In the genomic region with DNA sequence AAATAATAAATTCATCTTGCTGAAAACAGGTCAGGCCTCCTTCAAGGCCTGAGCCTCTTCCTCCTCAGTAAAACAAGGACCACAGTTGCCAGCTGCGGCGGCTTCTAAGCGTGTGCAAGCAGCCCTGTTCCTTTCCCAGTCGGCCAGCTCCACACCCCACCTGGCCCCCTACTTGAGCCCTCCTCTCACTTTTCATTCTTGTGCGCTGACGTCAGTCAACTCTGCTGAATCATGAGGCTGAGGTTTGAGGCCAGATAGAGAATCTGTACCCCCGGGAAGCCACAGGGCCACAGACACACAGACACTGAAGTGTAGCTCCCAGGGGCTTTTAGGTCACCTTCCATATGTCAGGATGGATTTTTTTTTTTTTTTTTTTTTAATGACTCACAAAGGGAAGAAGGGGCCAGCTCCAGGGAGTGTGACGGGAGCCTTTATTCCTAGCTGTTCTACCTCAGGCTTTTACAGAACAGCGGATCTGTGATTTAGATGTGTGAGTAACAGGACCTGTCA, we compare ENCODE assay signal across 11 mouse cellular contexts. TPM values are rescaled to one million over a fixed set of nuclear protein-coding genes. Genes with fewer than 3 reads are reported as not detected.
DNase-seq lines count a peak whose midpoint lies in the region; ATAC-seq lines count a peak whose summit lies in the region.
"Had no signal": no experiment of that assay in that cellular context is flagged by ENCODE, and none has a peak within 500 bp of the region (broad histone marks: within the 10 kb centered on the region; RNA-seq: fewer than 3 reads in every experiment).

No protein-coding gene starts in this region.

- DNase-seq in adrenal gland, adult (ENCODE audit: inconsistent age in 2 of 2, low spot score in 1 of 2): peak; percentile 63 to 77
- DNase-seq in adrenal gland, adult 8-10 months: no peak
- DNase-seq in kidney, postnatal 10 days: no peak
- DNase-seq in embryonic facial prominence, embryonic 10.5 days (ENCODE audit: low spot score): peak; percentile 55
- DNase-seq in frontal cortex, postnatal 10 days (ENCODE audit: low spot score in 2 of 2): no peak
- no peak for DNase-seq in spleen, adult 12 weeks (ENCODE audit: low spot score)
- DNase-seq: forebrain, postnatal 0 days had no signal

- 40% methylated on average over 9 of the region's 9 CpGs for WGBS in kidney, embryonic 16.5 days
- WGBS in embryonic facial prominence, embryonic 10.5 days: 37% methylated on average over 9 of the region's 9 CpGs
- 45% methylated on average over 9 of the region's 9 CpGs for WGBS in neural tube, embryonic 14.5 days

- ATAC-seq in kidney, embryonic 16.5 days (ENCODE audit: low FRiP score, low TSS enrichment): no peak
- no peak for ATAC-seq in neural tube, embryonic 14.5 days (ENCODE audit: low read depth)
- ATAC-seq: forebrain, postnatal 0 days had no signal

- H3K9ac ChIP-seq in kidney, embryonic 16.5 days (replicated peaks; ENCODE audit: low read length): peak overlapping the region; percentile 42; the same call in 1 of the 2 replicates
- no peak overlapping the region; the same call in 1 of the 2 replicates for H3K9ac ChIP-seq in neural tube, embryonic 14.5 days (replicated peaks; ENCODE audit: low read depth, low read length)
- H3K9ac ChIP-seq: forebrain, postnatal 0 days had no signal

- H3K4me2 ChIP-seq in kidney, embryonic 16.5 days (replicated peaks; ENCODE audit: low read depth, low read length): no peak overlapping the region
- 0 out of 2 replicates have a peak overlapping the region, but pooled peaks have one; percentile 6 for H3K4me2 ChIP-seq in neural tube, embryonic 14.5 days (ENCODE audit: low read depth, low read length)

- H3K36me3 ChIP-seq in kidney, embryonic 16.5 days (ENCODE audit: insufficient read depth, low read length): no peaks in the 10 kb centered on the region
- H3K36me3 ChIP-seq in embryonic facial prominence, embryonic 10.5 days (replicated peaks): no peaks in the 10 kb centered on the region
- no peaks in the 10 kb centered on the region for H3K36me3 ChIP-seq in neural tube, embryonic 14.5 days (ENCODE audit: control insufficient read depth, insufficient read depth, low read length)

- no peaks in the 10 kb centered on the region for H3K9me3 ChIP-seq in kidney, embryonic 16.5 days (ENCODE audit: low read length)
- H3K9me3 ChIP-seq in embryonic facial prominence, embryonic 10.5 days: no peaks in the 10 kb centered on the region
- H3K9me3 ChIP-seq in neural tube, embryonic 14.5 days (ENCODE audit: control insufficient read depth, low read length): no peaks in the 10 kb centered on the region

- peaks cover 40% of the 10 kb centered on the region for H3K4me1 ChIP-seq in kidney, embryonic 16.5 days (ENCODE audit: insufficient read depth, low read length)
- H3K4me1 ChIP-seq in embryonic facial prominence, embryonic 10.5 days: peaks cover 62% of the 10 kb centered on the region
- peaks cover 6% of the 10 kb centered on the region for H3K4me1 ChIP-seq in neural tube, embryonic 14.5 days (ENCODE audit: control insufficient read depth, insufficient read depth, low read length)

- no peak overlapping the region for H3K4me3 ChIP-seq in kidney, embryonic 16.5 days (ENCODE audit: low read length)
- no peak overlapping the region for H3K4me3 ChIP-seq in embryonic facial prominence, embryonic 10.5 days
- no peak overlapping the region for H3K4me3 ChIP-seq in neural tube, embryonic 14.5 days (ENCODE audit: low read depth, low read length)

- no peaks in the 10 kb centered on the region for H3K27me3 ChIP-seq in kidney, embryonic 16.5 days (ENCODE audit: insufficient read depth, low read length)
- peaks cover 27% of the 10 kb centered on the region for H3K27me3 ChIP-seq in embryonic facial prominence, embryonic 10.5 days (replicated peaks; ENCODE audit: low read depth, poor library complexity, severe bottlenecking)
- 0 out of 2 replicates have a peak, but pooled peaks cover 3% of the 10 kb centered on the region for H3K27me3 ChIP-seq in neural tube, embryonic 14.5 days (ENCODE audit: control insufficient read depth, insufficient read depth, low read length)

- peak overlapping the region; percentile 29; the same call in 1 of the 2 replicates for H3K27ac ChIP-seq in kidney, embryonic 16.5 days (ENCODE audit: low read length)
- H3K27ac ChIP-seq in embryonic facial prominence, embryonic 10.5 days (replicated peaks): 0 out of 2 replicates have a peak overlapping the region, but pooled peaks have one; percentile 62
- no peak overlapping the region for H3K27ac ChIP-seq in neural tube, embryonic 14.5 days (ENCODE audit: low read depth, low read length)

RNA-seq across cellular contexts. Expression of gene Socs1, which starts 3.4 kb away (rescaled TPM):
- 10 to 100 TPM in 1 of 4 experiments, 1 to 10 TPM in 3; 2.9 to 14.3 (median 4.2) TPM for total RNA-seq in adrenal gland, adult 8-10 months (2022)
- polyA plus RNA-seq in kidney, embryonic 16.5 days (2015; fragmentation: Nextera tagmentation; extraction: Ambion mirVana): 5.8 and 7.3 TPM in 2 replicates
- 3.7 and 4.2 TPM in 2 replicates for polyA plus RNA-seq in embryonic facial prominence, embryonic 10.5 days (2016; fragmentation: Nextera tagmentation; extraction: Ambion mirVana)
- 4.3 and 4.5 TPM in 2 replicates for polyA plus RNA-seq in neural tube, embryonic 14.5 days (2014; fragmentation: Nextera tagmentation; extraction: Ambion mirVana)

RNA-seq across cellular contexts. Expression of gene Tnp2, which starts 6.5 kb away (rescaled TPM):
- not detected for total RNA-seq in adrenal gland, adult 8-10 months (2022)
- not detected in 2 replicates for polyA plus RNA-seq in kidney, embryonic 16.5 days (2015; fragmentation: Nextera tagmentation; extraction: Ambion mirVana)
- polyA plus RNA-seq in embryonic facial prominence, embryonic 10.5 days (2016; fragmentation: Nextera tagmentation; extraction: Ambion mirVana): not detected in 2 replicates
- polyA plus RNA-seq in neural tube, embryonic 14.5 days (2014; fragmentation: Nextera tagmentation; extraction: Ambion mirVana): not detected in 2 replicates
- total RNA-seq: forebrain, postnatal 0 days; liver, adult 2 months had no signal
- polyA plus RNA-seq: forebrain, postnatal 0 days; liver, adult 2 months had no signal

RNA-seq across cellular contexts. Expression of gene Prm3, which starts 8.8 kb away (rescaled TPM):
- not detected for total RNA-seq in adrenal gland, adult 8-10 months (2022)
- not detected in 2 replicates for polyA plus RNA-seq in kidney, embryonic 16.5 days (2015; fragmentation: Nextera tagmentation; extraction: Ambion mirVana)
- not detected in 2 replicates for polyA plus RNA-seq in embryonic facial prominence, embryonic 10.5 days (2016; fragmentation: Nextera tagmentation; extraction: Ambion mirVana)
- polyA plus RNA-seq in neural tube, embryonic 14.5 days (2014; fragmentation: Nextera tagmentation; extraction: Ambion mirVana): not detected in 2 replicates
- total RNA-seq: forebrain, postnatal 0 days; liver, adult 2 months had no signal
- polyA plus RNA-seq: forebrain, postnatal 0 days; kidney, adult 2 months; liver, adult 2 months had no signal

RNA-seq across cellular contexts. Expression of gene Prm2, which starts 14.0 kb away (rescaled TPM):
- total RNA-seq in adrenal gland, adult 8-10 months (2022): not detected
- not detected in 2 replicates for polyA plus RNA-seq in kidney, embryonic 16.5 days (2015; fragmentation: Nextera tagmentation; extraction: Ambion mirVana)
- not detected in 2 replicates for polyA plus RNA-seq in embryonic facial prominence, embryonic 10.5 days (2016; fragmentation: Nextera tagmentation; extraction: Ambion mirVana)
- not detected in 2 replicates for polyA plus RNA-seq in neural tube, embryonic 14.5 days (2014; fragmentation: Nextera tagmentation; extraction: Ambion mirVana)
- total RNA-seq: forebrain, postnatal 0 days; liver, adult 2 months had no signal
- polyA plus RNA-seq: forebrain, postnatal 0 days; liver, adult 2 months had no signal

RNA-seq across cellular contexts. Expression of gene Prm1, which starts 23.7 kb away (rescaled TPM):
- total RNA-seq in adrenal gland, adult 8-10 months (2022): not detected
- polyA plus RNA-seq in kidney, embryonic 16.5 days (2015; fragmentation: Nextera tagmentation; extraction: Ambion mirVana): not detected in 2 replicates
- polyA plus RNA-seq in embryonic facial prominence, embryonic 10.5 days (2016; fragmentation: Nextera tagmentation; extraction: Ambion mirVana): 0.36 TPM in 1 of 2 replicates, not detected in the other
- not detected in 2 replicates for polyA plus RNA-seq in neural tube, embryonic 14.5 days (2014; fragmentation: Nextera tagmentation; extraction: Ambion mirVana)
- total RNA-seq: forebrain, postnatal 0 days; liver, adult 2 months had no signal
- polyA plus RNA-seq: forebrain, postnatal 0 days; liver, adult 2 months had no signal

Comparison
In these comparisons a context has a peak if more than half of its experiments do, and no peak if none do; other contexts are left out.
1. DNase-seq: peak in adrenal gland, adult (2 of 2) and embryonic facial prominence, embryonic 10.5 days (single experiment); none in adrenal gland, adult 8-10 months (single experiment), kidney, postnatal 10 days (single experiment), frontal cortex, postnatal 10 days (0 of 2) and spleen, adult 12 weeks (single experiment).